Mouse (Mus musculus): ENCODE measurements around the gene Cnot1.

DNA sequence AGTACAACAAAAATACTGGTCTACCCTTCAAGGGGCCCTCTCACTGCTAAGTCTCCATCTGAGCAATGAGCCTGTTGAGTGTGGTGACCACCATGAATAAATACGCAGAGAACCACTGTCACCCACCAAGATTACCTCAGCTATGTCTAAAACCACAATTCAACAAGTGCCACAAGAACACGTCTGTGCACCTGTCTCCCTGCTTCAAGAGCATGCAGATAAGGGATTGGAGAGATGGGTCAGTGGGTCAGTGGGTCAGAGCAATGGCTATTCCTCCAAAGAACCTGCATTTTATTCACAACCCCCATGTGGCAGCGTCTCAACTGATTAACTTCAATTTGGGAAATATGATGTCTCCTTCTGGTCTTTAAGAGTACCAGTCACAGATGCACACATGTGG lies 6.9 kb downstream of the Cnot1 start:
- no peak for TF ChIP-seq CHD1 (IDR thresholded peaks at IDR 0.05; ENCODE audit: low read depth, low read length)
- no peak for TF ChIP-seq POLR2A (IDR thresholded peaks at IDR 0.05; ENCODE audit: control insufficient read depth in 1 of 2, insufficient read depth in 1 of 2, low read depth in 1 of 2, low read length in 2 of 2, poor library complexity in 1 of 2)
- no peak for TF ChIP-seq CTCF (IDR thresholded peaks at IDR 0.05 in 2 of 3, conservative IDR thresholded peaks at IDR 0.05 in 1 of 3; ENCODE audit: control insufficient read depth in 1 of 3, insufficient read depth in 1 of 3, low read depth in 2 of 3, low read length in 3 of 3, poor library complexity in 1 of 3, severe bottlenecking in 1 of 3)
- no peak for TF ChIP-seq TAL1 (IDR thresholded peaks at IDR 0.05; ENCODE audit: low read length)
